ENCODE assay signal across 8 mouse cellular contexts in the genomic region with DNA sequence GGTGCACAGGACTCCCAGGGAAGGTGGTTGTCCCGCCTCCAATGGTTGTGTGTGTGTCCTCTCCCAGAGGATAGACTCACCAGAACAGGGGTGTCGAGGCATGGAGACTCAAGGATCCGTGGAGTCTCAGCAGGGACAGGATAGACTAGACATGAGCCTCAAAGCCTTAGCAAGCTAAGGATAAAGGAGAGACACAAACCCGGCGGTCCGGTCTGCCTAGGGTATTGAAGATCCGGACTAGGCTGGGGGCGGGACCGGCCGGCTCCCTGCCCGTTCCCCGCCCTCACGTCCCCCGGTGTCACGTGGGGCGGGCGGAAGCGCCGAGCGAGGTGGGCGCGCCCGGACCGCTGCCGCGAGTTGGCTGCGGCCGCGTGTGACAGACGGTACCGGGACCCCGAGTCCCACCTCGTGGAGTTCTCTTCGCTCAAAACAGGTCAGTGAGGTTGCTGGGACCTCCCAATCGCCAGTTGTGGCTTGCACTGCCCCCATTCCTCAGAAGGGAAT. TPM values are rescaled to one million over a fixed set of nuclear protein-coding genes. Genes with fewer than 3 reads are reported as not detected.
A peak's percentile ranks its signal among the peaks of the same experiment; 100 is the strongest.
DNase-seq lines count a peak whose midpoint lies in the region; ATAC-seq and TF ChIP-seq lines count a peak whose summit lies in the region.

Gene Arap1 (plus strand): TSS at position 301 of the 504 bp plus-strand sequence.

- H3K79me2 ChIP-seq in C2C12 (ENCODE audit: control insufficient read depth, insufficient read depth) = no peaks in the 10 kb centered on the region

- ATAC-seq in embryonic facial prominence, embryonic 14.5 days (ENCODE audit: low read depth) = peak; percentile 87
- peak; percentile 81 for ATAC-seq in heart, embryonic 12.5 days (ENCODE audit: insufficient number of reproducible peaks, low FRiP score)
- ATAC-seq in kidney, embryonic 15.5 days (replicated peaks; ENCODE audit: low FRiP score) = peak; percentile 79
- ATAC-seq in liver, embryonic 14.5 days (ENCODE audit: insufficient read depth) = peak; percentile 73

- H3K9ac ChIP-seq in embryonic facial prominence, embryonic 14.5 days (ENCODE audit: low read depth, low read length) = peak within 1 kb of the TSS; percentile 57
- H3K9ac ChIP-seq in heart, embryonic 12.5 days = peak within 1 kb of the TSS; percentile 64
- H3K9ac ChIP-seq in kidney, embryonic 15.5 days = peak within 1 kb of the TSS; percentile 51
- peak within 1 kb of the TSS; percentile 58 for H3K9ac ChIP-seq in liver, embryonic 14.5 days (replicated peaks)

- no peak for TF ChIP-seq EP300 in liver, embryonic 14.5 days (IDR thresholded peaks at IDR 0.05; ENCODE audit: low read depth)

- 1% methylated on average over 15 of the region's 35 CpGs for WGBS in embryonic facial prominence, embryonic 14.5 days
- WGBS in heart, embryonic 12.5 days = under 1% methylated on average over 35 of the region's 35 CpGs
- 1% methylated on average over 35 of the region's 35 CpGs for WGBS in kidney, embryonic 15.5 days
- under 1% methylated on average over 28 of the region's 35 CpGs for WGBS in liver, embryonic 14.5 days (ENCODE audit: insufficient replicate concordance)

- H3K4me2 ChIP-seq in embryonic facial prominence, embryonic 14.5 days (ENCODE audit: low read depth, low read length) = peak within 1 kb of the TSS; percentile 94
- peak within 1 kb of the TSS; percentile 91 for H3K4me2 ChIP-seq in heart, embryonic 12.5 days
- H3K4me2 ChIP-seq in kidney, embryonic 15.5 days = peak within 1 kb of the TSS; percentile 94
- H3K4me2 ChIP-seq in liver, embryonic 14.5 days (ENCODE audit: low read depth) = peak within 1 kb of the TSS; percentile 90

- no peaks in the 10 kb centered on the region for H3K36me3 ChIP-seq in C2C12 (ENCODE audit: control insufficient read depth, insufficient read depth)
- no peaks in the 10 kb centered on the region; the same call in 1 of the 2 replicates for H3K36me3 ChIP-seq in embryonic facial prominence, embryonic 14.5 days (ENCODE audit: control insufficient read depth, insufficient read depth, low read length)
- H3K36me3 ChIP-seq in heart, embryonic 12.5 days = no peaks in the 10 kb centered on the region
- peaks cover 14% of the 10 kb centered on the region for H3K36me3 ChIP-seq in kidney, embryonic 15.5 days
- H3K36me3 ChIP-seq in liver, embryonic 14.5 days (replicated peaks; ENCODE audit: control insufficient read depth, insufficient read depth, low read depth) = peaks cover 4% of the 10 kb centered on the region; the same call in 1 of the 2 replicates

- H3ac ChIP-seq in C2C12 (ENCODE audit: control insufficient read depth, insufficient read length, low read depth) = peak within 1 kb of the TSS; percentile 67

- no peaks in the 10 kb centered on the region for H3K79me3 ChIP-seq in C2C12 (ENCODE audit: low read depth)

- TF ChIP-seq CTCF in C2C12 (IDR thresholded peaks at IDR 0.05; ENCODE audit: control insufficient read depth, insufficient read depth, insufficient read length) = no peak
- TF ChIP-seq CTCF in liver, embryonic 14.5 days (IDR thresholded peaks at IDR 0.05; ENCODE audit: low read depth) = no peak

- no peak within 1 kb of the TSS for H3K27ac ChIP-seq in embryonic facial prominence, embryonic 14.5 days (replicated peaks; ENCODE audit: low read depth, low read length)
- H3K27ac ChIP-seq in heart, embryonic 12.5 days (ENCODE audit: poor library complexity, severe bottlenecking) = no peak within 1 kb of the TSS
- H3K27ac ChIP-seq in kidney, embryonic 15.5 days = 0 out of 2 replicates have a peak within 1 kb of the TSS, but pooled peaks have one; percentile 2
- no peak within 1 kb of the TSS for H3K27ac ChIP-seq in liver, embryonic 14.5 days

- peaks cover 4% of the 10 kb centered on the region; the same call in 1 of the 2 replicates for H3K4me1 ChIP-seq in embryonic facial prominence, embryonic 14.5 days (ENCODE audit: control insufficient read depth, insufficient read depth, low read length)
- peaks cover 52% of the 10 kb centered on the region for H3K4me1 ChIP-seq in heart, embryonic 12.5 days (replicated peaks)
- H3K4me1 ChIP-seq in kidney, embryonic 15.5 days = peaks cover 27% of the 10 kb centered on the region
- peaks cover 0 to 15% of the 10 kb centered on the region in 2 experiments; a peak in 3 of 4 replicates for H3K4me1 ChIP-seq in liver, embryonic 14.5 days (replicated peaks; ENCODE audit: control insufficient read depth in 2 of 2, insufficient read depth in 2 of 2, low read length in 1 of 2)

- no peaks in the 10 kb centered on the region for H3K9me3 ChIP-seq in embryonic facial prominence, embryonic 14.5 days (ENCODE audit: control insufficient read depth, low read length)
- H3K9me3 ChIP-seq in heart, embryonic 12.5 days (replicated peaks) = no peaks in the 10 kb centered on the region
- H3K9me3 ChIP-seq in kidney, embryonic 15.5 days (replicated peaks) = no peaks in the 10 kb centered on the region
- H3K9me3 ChIP-seq in liver, embryonic 14.5 days (ENCODE audit: control insufficient read depth, low read length) = no peaks in the 10 kb centered on the region

- DNase-seq in T-cell, adult 2 months (ENCODE audit: low spot score) = peak; percentile 61
- peak; percentile 80 for DNase-seq in embryonic facial prominence, embryonic 14.5 days (ENCODE audit: low spot score)
- DNase-seq in liver, embryonic 14.5 days (ENCODE audit: low read depth in 3 of 3, low spot score in 3 of 3) = peak; percentile 40 to 46 (median 45)
- peak; percentile 58 to 67 for DNase-seq in natural killer cell, adult 2 months (ENCODE audit: low spot score in 2 of 2)
- peak; percentile 64 for DNase-seq in thymus, postnatal 25 days

- no peaks in the 10 kb centered on the region for H3K27me3 ChIP-seq in C2C12 (ENCODE audit: control insufficient read depth, insufficient read depth, insufficient read length)
- H3K27me3 ChIP-seq in embryonic facial prominence, embryonic 14.5 days (replicated peaks; ENCODE audit: control insufficient read depth, insufficient read depth, low read length) = peaks cover 7% of the 10 kb centered on the region
- H3K27me3 ChIP-seq in heart, embryonic 12.5 days (replicated peaks) = peaks cover 59% of the 10 kb centered on the region
- H3K27me3 ChIP-seq in kidney, embryonic 15.5 days = peaks cover 13% of the 10 kb centered on the region; the same call in 1 of the 2 replicates
- no peaks in the 10 kb centered on the region for H3K27me3 ChIP-seq in liver, embryonic 14.5 days (ENCODE audit: control insufficient read depth, insufficient read depth, low read length)

- H3K4me3 ChIP-seq in C2C12 (ENCODE audit: insufficient read depth, poor library complexity, severe bottlenecking) = peak within 1 kb of the TSS; percentile 44
- peak within 1 kb of the TSS; percentile 53 for H3K4me3 ChIP-seq in embryonic facial prominence, embryonic 14.5 days (ENCODE audit: low read depth, low read length)
- peak within 1 kb of the TSS; percentile 58 for H3K4me3 ChIP-seq in heart, embryonic 12.5 days
- H3K4me3 ChIP-seq in kidney, embryonic 15.5 days (replicated peaks) = peak within 1 kb of the TSS; percentile 58
- peak within 1 kb of the TSS; percentile 65 to 70 for H3K4me3 ChIP-seq in liver, embryonic 14.5 days (ENCODE audit: insufficient read depth in 1 of 2, low read depth in 2 of 2, low read length in 2 of 2)

TF ChIP-seq in C2C12, 6 proteins besides CTCF, POLR2A, EP300 and RAD21:
- TF ChIP-seq CEBPB (IDR thresholded peaks at IDR 0.05; ENCODE audit: low read depth) (no peak), MYOG (IDR thresholded peaks at IDR 0.05; ENCODE audit: control insufficient read depth, extremely low read depth, insufficient read length) (no peak), FOSL1 (IDR thresholded peaks at IDR 0.05; ENCODE audit: insufficient read depth, low read length, poor library complexity, severe bottlenecking) (no peak), MAX (IDR thresholded peaks at IDR 0.05) (no peak), MYOD1 (IDR thresholded peaks at IDR 0.05; ENCODE audit: control insufficient read depth, insufficient read length, low read depth) (no peak), USF1 (IDR thresholded peaks at IDR 0.05; ENCODE audit: low read depth) (peak; percentile 84)

RNA-seq across cellular contexts. Expression of gene Arap1, which starts in this region (rescaled TPM):
- 21.6 TPM for polyA plus RNA-seq in C2C12 (2012; fragmentation: generic; extraction: Trizol)
- 75.5 and 82.3 TPM in 2 replicates for polyA plus RNA-seq in embryonic facial prominence, embryonic 14.5 days (2014; fragmentation: Nextera tagmentation; extraction: Ambion mirVana)
- polyA plus RNA-seq in heart, embryonic 12.5 days (2016; fragmentation: Nextera tagmentation; extraction: Ambion mirVana) = 19.9 and 22.5 TPM in 2 replicates
- polyA plus RNA-seq in kidney, embryonic 15.5 days (2015; fragmentation: Nextera tagmentation; extraction: Ambion mirVana) = 78.9 and 97.1 TPM in 2 replicates
- 13.3 and 13.7 TPM in 2 replicates for polyA plus RNA-seq in liver, embryonic 14.5 days (2012; rRNA removed)
- polyA plus RNA-seq in liver, embryonic 14.5 days (2014; fragmentation: Nextera tagmentation; extraction: Ambion mirVana) = 12.9 and 13.9 TPM in 2 replicates
